Mouse (Mus musculus) ovary, postnatal 36 days (tissue): ENCODE measurements at regions not wholly inside any gene's neighbourhood (a gene's known extent, or its start where the extent isn't known, plus 50 kb on each side); places are given as distances from the start of the nearest gene placed in this dataset.

ENCODE experiments used
- DNase-seq: peaks from one replicate; pipeline ENCODE4 v3.0.0; 2022; ENCODE audit warnings: low spot score, mixed read lengths

DNA sequence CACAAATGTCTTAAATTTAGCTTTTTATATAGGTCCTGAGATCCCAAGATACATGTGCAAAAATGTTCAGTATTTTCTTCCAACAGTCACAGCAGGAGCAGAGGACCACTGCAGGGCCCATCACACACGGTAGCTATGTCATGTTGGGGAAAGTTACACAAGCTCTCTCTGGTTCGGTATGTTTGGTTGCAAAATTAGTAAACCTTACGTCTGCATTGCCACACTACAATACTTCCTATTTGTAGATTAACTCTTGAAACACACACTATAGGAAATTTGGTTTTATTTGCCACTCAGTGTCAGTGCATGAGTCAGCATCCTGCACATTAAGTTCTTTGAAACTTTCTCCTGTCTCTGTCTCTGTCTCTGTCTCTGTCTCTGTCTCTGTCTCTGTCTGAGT is 82.0 kb downstream of the Cth start:
- DNase-seq = no peak

- no peak for DNase-seq
Observed at GRCm38 (mm10) chr3:157841164-157841719, 83.6 kb downstream of the Cth start.

DNA sequence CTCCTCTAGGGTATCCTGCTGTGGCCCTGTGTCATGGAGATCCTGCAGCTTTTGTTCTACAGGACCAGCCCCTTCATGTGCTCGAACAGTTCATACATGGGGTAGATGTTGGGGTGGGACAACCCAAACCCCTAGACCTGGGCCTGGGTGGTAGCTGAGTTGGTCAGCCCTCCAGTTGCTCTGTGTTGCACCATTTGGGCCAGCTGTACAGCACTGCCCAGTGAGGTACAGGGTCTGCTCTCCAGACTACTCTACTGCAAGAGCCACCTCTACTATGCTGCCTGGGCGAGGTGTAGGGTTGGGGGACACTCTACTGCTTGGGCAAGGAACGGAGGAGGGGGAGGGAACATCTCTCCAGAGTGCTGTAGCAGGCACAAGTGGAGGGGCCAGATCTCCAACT is 120.6 kb downstream of the Cth start:
- DNase-seq = no peak

- no peak for DNase-seq
Observed at GRCm38 (mm10) chr3:157803356-157803755, 121.5 kb downstream of the Cth start.

DNA sequence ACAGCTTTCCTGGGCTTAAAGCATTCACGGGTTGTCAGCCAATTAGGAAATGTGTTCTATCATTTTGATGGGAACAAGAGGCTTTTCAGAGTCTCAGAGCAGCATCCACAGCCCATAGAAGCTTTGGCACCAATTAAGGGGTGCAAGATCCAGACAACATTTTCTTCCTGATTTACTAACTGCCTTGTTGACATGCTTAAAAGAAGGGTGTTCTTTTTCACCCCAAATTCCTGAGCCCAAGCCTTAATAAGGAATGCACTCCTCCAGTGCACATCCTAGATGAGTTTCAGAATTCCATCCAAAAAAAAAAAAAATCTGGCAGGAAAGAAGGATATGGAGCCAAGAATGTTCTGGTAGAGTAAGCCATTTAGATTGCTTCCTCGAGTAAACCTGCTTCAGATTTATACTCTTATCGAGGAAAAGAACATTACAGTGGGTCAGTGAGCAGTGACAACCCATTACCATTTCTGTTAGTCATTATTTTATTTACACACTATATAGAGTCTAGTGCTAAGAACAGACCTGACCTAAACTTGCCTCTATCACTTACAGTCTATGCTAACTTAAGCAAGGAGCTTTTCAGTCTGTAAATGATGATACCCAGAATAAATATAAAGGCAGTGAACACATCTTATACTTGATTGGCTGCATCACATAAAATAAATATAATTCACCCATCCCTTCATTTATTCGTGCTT is 137.2 kb downstream of the Cth start:
- DNase-seq = no peak

DNA sequence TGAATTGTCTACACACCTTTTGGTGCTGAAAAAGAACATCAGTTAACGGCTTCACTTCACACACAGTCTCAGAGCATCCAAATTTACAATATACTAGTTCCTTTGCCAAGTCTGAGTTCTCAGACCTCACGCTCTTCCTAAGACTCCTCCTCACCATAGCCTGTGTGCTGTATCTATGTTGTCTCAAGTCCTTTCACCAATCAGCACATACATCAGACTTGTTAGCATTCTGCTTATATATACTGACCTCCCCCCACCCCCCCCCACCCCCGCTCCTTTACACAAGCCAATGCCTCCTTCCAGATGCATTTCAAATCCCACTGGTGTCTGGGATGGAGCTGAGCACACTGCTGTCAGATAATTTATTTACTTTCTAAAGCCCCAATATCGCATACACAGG is 143.8 kb downstream of the Cth start:
- no peak for DNase-seq

DNA sequence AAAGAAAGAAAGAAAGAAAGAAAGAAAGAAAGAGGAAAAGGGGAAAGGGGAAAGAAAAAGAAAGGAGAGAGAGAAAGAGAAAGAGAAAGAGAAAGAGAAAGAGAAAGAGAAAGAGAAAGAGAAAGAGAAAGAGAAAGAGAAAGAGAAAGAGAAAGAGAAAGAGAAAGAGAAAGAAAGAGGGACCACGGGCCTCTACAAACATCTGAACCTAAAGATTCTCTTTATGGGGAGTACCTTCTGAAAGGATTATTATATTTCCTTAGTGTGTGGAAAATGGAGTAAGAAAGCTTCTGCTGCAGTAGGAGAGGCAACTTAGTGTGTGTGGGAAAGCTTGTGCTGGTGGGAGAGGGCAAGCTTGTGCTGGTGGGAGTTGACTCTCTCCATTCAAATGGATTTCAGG is 147.1 kb downstream of the Cth start:
- DNase-seq = no peak

GRCm38 (mm10) chr3:157763487-157764199 is 161.2 kb downstream of the Cth start:
- no peak for DNase-seq

GRCm38 (mm10) chr3:157759856-157760255 is 165.0 kb downstream of the Cth start:
- DNase-seq = no peak

DNA sequence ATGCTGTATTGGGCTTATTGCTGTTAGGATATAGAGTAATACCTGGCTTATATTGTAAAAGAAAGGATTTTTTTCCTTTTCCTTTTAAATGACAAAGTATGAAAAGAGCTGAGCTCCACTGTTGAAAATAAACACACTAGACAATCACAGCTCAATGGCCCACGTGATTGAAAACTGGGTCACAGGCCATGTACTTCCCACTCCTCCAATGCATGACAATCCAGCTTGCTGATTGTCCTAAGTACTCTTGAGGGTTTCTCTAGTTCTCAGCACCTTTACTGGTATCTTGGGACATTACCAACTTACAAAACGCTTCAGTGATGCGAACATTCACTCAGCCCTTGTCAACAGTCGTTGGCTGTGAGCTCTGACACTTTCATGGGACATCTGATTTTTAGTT is 170.1 kb downstream of the Cth start:
- DNase-seq = no peak

- no peak for DNase-seq
Observed at GRCm38 (mm10) chr3:157750266-157750665, 174.6 kb downstream of the Cth start.

DNA sequence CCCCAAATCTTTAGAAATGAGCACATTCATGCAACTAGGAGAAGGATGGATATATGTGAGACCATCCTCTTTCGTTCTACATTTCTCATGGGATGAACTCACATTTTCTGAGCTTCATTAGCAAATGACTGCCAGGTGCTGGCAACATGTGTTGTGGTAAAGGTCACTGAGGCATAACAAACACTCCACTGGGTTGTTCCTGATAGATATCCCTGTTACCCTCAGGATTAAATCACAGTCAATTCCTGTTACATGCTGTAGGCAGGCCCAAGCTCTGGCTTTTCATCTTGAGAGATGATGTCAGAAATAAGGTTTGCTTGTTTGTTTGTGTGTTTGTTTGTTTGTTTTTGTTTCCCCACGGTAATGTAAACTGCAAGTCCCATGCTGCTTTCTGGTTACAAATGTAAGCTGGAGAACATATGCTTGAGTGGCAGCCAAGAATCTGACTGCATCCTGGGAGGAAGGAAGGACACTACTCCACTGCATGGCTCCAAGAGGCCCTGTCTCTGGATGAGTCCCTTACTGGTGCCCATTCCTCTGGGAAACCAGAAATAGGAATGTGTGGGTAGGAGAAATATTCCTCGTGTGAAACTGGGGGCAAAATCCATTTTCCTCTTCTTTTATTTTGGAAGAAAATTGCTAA is 176.4 kb downstream of the Cth start:
- no peak for DNase-seq

DNA sequence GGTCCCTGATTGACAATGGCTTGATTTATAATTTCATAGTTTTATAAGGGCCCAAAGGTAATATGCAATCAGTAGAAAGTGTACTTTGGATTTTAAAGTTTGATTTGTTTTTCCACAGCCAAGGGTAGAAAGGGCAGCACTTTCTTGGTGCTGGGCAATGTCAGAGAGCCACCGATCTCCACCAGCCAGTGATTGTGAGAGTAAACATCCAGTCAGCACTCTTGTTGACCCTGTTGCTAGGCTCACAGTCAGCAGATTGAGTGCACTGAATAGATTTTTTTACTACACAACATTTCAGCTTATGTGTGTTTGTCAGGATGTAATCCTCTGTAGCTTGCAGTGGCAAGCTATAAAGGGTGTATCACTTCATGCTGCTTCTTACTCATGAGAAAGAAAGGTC is 176.3 kb downstream of the Ptger3 start:
- no peak for DNase-seq

DNA sequence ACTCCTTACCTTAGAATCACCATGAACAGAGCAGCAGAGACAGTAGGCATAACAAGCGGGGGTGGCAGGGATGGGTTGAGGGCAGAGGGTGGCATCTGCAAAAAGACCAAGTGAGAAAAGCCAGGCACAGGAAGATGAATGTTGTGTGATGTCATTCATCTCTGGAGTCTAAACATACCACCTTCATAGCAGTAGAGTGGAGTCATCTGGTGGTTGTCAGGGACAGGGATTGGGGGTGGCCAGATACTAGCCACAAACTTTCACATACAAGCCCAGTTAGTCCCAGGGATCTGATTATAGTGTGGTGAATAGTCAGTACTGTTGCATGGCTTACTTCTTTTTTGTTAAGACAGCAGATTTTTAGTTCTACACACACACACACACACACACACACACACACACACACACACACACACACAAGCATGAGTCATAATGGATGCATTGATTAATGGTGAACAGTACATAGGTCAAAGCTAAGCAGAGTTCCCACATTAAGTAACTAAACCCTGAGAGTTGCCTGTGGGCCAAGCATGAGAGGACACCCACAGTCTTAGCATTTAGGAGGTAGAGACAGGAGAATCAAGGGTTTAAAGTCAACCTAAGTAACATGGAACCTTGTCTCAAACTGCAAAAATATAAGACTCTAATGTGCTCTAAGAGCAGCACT is 173.1 kb downstream of the Ptger3 start:
- DNase-seq = no peak

GRCm38 (mm10) chr3:157732136-157732940 is 165.6 kb downstream of the Ptger3 start:
- no peak for DNase-seq

- DNase-seq = no peak
Observed at GRCm38 (mm10) chr3:157729711-157730367, 163.1 kb downstream of the Ptger3 start.

DNA sequence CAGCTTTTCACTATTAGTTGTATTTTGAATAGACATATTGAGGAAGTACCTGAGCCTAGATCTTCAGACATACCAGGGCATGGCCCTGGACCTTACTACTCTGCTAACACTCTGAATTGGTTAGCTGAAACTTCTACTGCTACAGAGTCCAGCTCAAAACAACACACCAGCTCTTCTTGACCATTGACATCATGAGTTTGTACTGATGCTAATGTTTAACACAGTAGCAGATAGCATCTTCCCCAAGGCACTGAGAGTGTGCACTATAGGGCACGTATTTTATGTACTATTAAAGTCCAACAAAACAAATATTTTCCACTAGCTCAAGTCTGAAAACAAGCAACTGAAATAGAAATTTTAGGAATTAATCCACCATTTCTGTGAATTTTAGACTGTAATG is 157.8 kb downstream of the Ptger3 start:
- no peak for DNase-seq

DNA sequence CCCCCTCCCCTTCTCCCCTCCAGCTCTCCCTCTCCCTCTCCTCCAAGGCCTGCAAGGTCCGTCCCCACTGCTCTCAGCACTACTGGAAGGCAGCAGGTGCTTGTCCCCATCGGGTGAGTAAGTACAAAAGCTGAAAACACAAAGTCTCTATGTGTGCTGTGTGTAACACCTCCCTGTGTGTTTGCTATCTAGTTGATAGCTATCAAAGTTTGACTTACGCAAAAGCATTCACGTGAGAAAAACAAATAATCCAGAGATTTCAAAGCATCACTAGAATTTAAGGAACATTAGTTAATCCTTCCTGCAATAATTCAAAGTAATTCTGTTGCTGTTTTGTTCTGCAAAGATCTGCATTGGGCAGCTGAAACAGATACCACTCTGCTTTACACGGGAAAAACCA is 156.5 kb downstream of the Ptger3 start:
- DNase-seq = no peak

DNA sequence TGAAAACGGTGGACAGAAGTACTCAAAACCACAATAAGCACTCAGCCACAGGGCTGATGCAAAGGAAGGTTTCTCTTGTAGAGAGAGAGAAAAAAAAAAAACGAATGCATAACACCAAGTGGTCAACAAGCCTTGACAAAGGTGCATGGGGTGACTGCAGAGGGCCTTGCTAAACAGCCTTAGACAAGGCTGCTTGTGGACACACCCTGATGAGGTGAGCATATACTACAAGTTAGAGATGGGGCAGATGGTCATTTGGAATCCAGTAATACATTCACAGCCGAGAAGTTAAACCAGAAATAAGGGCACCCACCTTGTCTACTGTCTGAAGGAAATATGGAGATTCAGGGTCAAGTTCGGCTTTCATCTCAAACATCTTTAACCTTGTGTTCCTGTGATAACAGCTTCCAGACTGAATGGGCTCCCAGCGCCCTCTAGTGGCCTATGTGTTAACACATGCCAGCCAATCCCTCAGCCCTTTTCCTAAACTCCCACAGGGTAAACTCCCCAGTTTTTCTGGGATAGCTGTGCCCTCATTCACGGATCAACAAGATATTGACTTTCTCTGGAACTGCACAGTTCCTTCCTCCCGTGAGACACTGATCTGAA is 150.7 kb downstream of the Ptger3 start:
- DNase-seq = peak; percentile 62

DNA sequence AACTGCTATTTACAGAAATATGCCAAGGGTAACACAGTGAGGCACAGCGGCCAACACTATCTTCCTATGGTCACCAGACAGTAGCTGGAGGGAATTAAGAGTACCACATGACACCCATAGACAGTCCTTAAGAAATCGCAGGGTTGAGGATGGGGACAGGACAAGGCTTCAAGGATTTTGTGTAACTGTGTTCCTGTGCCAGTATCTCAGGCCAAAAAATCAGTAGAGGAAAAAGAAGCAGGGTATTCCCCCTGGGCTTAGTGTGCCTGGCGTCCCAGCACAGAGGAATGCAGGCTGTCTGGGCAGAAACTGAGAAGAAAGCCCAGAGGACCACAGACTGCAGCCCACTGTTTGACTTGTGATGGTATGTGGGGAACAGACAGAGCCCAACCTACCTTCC is 147.3 kb downstream of the Ptger3 start:
- DNase-seq = no peak
